Mouse (Mus musculus): ENCODE data around the gene Kcnh6.
"Not testable (repeated sequence)": the region's sequence is repeated elsewhere in the genome, so short reads cannot be mapped to it uniquely, and the experiment has no call there.

Gene Kcnh6

DNA sequence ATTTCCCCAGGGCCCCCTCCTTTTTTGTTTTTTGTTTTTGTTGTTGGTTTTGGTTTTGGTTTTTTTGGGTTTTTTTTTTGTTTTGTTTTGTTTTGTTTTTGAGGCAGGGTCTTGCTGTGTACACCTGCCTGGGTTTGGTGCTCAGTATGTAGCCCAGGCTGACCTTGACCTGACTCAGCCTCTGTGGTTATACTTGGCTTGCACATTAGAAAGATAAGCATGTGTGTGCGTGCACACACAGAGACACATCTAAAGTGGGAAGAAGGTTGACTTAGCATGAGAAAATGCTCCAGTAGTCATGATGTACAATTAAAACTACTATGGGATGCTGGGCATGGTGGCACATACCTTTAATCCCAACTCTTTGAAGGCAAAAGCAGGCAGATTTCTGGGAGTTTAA lies 52.6 kb downstream of the Kcnh6 start:
- DNase-seq (ENCODE audit: low read depth in 1 of 2, low spot score in 2 of 2): no peak

DNA sequence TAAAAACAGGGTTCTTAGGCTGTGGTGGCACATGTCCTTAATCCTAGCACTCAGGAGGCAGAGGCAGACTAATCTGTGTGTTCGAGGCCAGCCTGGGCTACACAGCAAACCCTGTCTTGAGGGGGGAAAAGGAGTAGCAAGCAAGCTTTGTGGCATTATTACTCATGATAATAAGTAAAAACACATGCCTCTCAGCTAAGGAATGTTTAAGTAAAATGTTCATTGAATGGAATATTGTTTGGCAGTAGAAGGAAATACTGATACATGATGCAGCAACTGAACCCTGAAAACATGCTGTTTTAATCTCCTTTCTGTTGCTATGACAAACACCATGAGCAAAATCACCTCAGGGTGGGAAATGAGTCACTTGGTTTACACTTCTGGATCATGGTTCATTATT lies 53.4 kb downstream of the Kcnh6 start:
- no peak for DNase-seq (ENCODE audit: low read depth in 1 of 2, low spot score in 2 of 2)

DNA sequence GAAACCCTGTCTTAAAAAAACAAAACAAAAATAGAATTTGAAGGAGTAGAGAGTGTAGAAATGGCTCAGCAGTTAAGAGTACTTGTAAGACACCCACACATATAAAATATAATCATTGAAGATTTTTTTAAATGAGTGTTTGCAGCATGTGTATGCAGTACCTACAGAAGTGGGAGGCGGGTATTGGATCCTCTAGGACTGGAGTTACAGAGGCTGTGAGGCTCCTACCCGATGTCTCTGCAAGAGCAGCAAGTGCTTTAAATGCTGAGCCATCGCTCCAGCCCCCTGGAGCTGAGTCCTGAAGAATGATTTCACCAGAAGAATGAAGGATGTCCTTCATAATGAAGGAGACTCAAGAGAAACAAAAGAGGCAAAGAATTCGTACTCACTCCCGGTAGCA lies 55.8 kb downstream of the Kcnh6 start:
- DNase-seq (ENCODE audit: low read depth in 1 of 2, low spot score in 2 of 2): no peak

DNA sequence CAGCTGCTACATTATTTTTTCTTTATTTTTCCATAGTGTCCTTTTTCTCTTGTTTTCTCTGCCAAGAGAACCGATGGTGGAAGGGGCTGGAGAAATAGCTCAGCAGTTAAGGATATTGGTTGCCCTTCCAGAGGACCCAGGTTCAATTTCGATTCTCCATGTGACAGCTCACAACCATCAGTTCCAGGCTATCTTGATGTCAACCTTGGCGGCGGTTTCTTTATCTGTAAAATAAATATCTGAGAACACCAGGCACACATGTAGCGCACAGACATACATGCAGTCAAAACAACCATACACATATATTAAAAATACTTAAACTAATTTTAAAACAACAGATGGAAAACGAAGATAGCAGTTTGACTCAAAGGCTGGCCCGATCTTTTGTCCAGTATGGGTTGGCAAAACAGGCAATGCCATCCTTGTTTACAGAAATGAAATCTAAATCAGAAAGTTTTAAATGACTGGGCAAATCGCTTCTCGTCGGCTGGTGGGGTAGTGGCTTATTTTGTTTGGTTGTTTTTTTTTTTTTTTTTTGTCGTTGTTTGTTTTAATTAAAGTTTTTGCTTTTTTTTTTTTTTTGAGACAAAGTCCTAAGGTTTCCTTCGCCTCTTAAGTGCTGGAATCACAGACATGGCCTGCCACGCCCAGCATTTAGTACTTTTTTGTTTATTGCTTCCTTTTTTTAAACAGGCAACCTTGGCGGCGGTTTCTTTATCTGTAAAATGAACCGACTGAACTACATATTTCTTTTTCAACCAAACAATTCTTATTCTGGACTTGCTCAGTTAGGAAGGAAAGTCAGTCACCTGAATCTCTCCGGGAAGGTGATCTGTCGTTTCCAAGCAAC lies 57.4 kb downstream of the Kcnh6 start:
- no peak for DNase-seq (ENCODE audit: low read depth in 1 of 2, low spot score in 2 of 2)

DNA sequence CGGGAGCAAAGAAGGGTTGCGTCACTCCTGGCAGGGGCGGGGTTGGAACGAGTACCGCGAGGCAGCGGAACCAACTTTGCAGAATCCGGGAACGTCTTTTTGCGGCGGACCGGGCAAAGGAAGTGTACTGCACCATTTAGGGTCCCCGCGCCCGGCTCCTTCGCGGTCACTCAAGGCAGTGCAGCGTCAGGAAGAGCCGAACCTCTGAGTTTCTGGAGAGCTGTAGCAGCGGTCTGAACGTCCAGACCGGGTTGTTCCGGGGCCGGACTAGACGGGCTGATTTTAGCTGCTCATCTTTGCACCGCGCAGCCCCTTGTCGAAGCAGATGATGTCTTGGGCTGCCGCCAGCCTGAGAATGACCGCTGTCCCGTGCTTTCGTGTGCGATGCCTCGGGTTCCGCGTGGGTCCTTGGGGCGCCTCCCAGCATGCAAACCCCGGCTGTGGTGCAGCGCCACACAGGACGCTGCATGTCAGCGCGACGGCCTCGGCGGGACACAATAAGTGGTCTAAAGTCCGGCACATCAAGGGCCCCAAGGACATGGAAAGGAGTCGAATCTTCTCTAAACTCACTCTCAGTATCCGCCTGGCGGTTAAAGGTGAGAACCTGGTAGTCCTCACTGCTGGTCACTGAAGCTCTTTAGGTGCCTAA lies 58.1 kb downstream of the Kcnh6 start, which contains the start of gene Taco1:
Gene Taco1, plus strand, starts transcription at position 139 of the 649 bp plus-strand sequence.
- peak; percentile 86 to 90 for DNase-seq (ENCODE audit: low read depth in 1 of 2, low spot score in 2 of 2)

DNA sequence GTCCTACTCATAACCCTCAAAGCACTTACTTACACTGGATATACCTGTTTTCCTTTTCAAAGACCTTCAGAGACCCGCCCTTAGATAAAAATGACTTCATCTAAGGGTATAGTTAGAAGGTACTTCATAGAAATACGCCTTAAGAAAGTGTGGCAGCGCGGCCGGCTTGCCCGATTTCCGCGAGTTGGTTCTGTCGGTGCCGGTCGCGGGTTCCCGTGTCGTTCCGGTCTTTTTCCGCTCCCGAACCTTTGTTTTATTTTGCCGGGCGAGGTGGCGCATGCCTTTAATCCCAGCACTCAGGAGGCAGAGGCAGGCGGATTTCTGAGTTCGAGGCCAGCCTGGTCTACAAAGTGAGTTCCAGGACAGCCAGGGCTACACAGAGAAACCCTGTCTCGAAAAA lies 58.7 kb downstream of the Kcnh6 start:
- DNase-seq (ENCODE audit: low read depth in 1 of 2, low spot score in 2 of 2): not testable (repeated sequence)

DNA sequence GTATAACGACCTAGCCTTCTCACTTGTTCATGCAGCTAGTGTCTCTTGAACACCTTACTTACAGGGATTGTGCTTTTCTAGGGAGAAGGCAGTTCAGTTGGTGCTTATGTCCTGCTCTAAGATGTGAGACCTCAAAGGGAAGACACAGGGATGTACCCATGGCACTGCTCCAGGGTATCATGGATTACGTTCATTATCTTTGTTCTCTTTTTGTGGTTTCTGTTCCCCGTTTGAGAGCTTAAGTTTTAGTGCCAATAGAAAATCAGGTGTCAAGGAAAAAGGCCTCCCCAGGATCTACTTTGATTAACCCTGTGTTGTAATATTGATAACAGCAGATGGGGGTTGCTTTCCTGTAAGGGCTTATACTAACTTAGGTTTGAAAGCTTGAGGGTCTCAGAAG lies 65.8 kb downstream of the Kcnh6 start:
- no peak for DNase-seq (ENCODE audit: low read depth in 1 of 2, low spot score in 2 of 2)

DNA sequence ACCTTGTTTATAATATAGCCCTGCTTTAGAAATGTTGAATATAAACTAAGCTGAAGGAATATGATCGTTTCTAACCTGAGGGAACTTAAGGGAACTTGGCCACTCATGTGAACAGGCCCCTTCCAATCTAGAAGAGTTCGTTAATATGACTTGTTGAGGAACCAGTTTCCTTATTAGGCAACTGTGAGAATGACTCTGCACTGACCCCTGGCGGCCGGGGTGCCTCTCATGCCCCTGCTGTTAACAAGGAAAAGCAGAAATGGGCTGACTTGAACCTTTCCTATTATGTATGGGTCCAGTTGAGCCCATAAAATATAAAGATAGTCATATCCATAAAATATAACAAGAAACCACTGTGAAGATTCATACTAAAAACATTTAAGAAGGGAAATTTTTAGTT lies 68.4 kb downstream of the Kcnh6 start:
- DNase-seq (ENCODE audit: low read depth in 1 of 2, low spot score in 2 of 2): peak; percentile 44 to 75

All from monocyte, adult 2 months (primary cell).